Mouse (Mus musculus) midbrain, embryonic 11.5 days (tissue): ENCODE results near the gene Thsd4. TPM values are rescaled to one million over a fixed set of nuclear protein-coding genes. Genes with fewer than 3 reads are reported as not detected.

Experiments
- ATAC-seq: fragments of 200-750 bp; cut with Nextera tagmentation; 2 replicates; pipeline ENCODE4 v1.8.0; 2017; ENCODE audit warnings: moderate TSS enrichment, moderate library complexity; ENCODE audit not compliant: low FRiP score
- DNase-seq: peaks from one replicate; pipeline ENCODE4 v3.0.0; 2015; ENCODE audit warnings: low spot score; ENCODE audit errors: missing footprints
- H3K27ac ChIP-seq: fragments of 300-500 bp; sonication (generic); 2 replicates; pipeline ENCODE4 v1.5.1; 2014; ENCODE audit warnings: low read depth, low read length
- H3K27me3 ChIP-seq: fragments of 300-500 bp; sonication (generic); 2 replicates; pipeline ENCODE4 v1.6.1; 2014; ENCODE audit warnings: mild to moderate bottlenecking, low read length, moderate library complexity, mixed read lengths; ENCODE audit not compliant: control insufficient read depth, insufficient read depth
- H3K36me3 ChIP-seq: fragments of 300-500 bp; sonication (generic); 2 replicates; pipeline ENCODE4 v1.6.1; 2014; ENCODE audit warnings: mild to moderate bottlenecking, low read length, moderate library complexity, mixed read lengths; ENCODE audit not compliant: control insufficient read depth, insufficient read depth
- H3K4me1 ChIP-seq: fragments of 300-500 bp; sonication (generic); 2 replicates; pipeline ENCODE4 v1.6.1; 2014; ENCODE audit warnings: low read length; ENCODE audit not compliant: control insufficient read depth, insufficient read depth
- H3K4me2 ChIP-seq: fragments of 300-500 bp; sonication (generic); 2 replicates; pipeline ENCODE4 v1.6.1; 2014; ENCODE audit warnings: mild to moderate bottlenecking, moderate library complexity
- H3K4me3 ChIP-seq: fragments of 300-500 bp; sonication (generic); 2 replicates; pipeline ENCODE4 v1.5.1; 2014; ENCODE audit warnings: low read depth, low read length
- H3K9ac ChIP-seq: fragments of 300-500 bp; sonication (generic); 2 replicates; pipeline ENCODE4 v1.6.1; 2014; ENCODE audit warnings: low read length
- H3K9me3 ChIP-seq: fragments of 300-500 bp; sonication (generic); 2 replicates; pipeline ENCODE4 v1.6.1; 2016; ENCODE audit warnings: low read length; ENCODE audit not compliant: control insufficient read depth
- WGBS: fragments of 180-500 bp; shearing (Covaris S2); extraction: QIAGEN DNeasy Blood & Tissue Kit; methylation state at CpG from one replicate; pipeline ENCODE4 v1.1.7; 2014; 5-methylcytosine and 5-hydroxymethylcytosine counted together
- polyA plus RNA-seq: library from polyadenylated mRNA; unstranded; fragments of >200 nt; fragmentation: Nextera tagmentation; extraction: Ambion mirVana; gene quantifications from 2 replicates; pipeline ENCODE4 v1.2.1, GENCODE M21; 2014

Gene Thsd4
- polyA plus RNA-seq, 1 experiment from 2014 or later, result 6.4 TPM

DNA sequence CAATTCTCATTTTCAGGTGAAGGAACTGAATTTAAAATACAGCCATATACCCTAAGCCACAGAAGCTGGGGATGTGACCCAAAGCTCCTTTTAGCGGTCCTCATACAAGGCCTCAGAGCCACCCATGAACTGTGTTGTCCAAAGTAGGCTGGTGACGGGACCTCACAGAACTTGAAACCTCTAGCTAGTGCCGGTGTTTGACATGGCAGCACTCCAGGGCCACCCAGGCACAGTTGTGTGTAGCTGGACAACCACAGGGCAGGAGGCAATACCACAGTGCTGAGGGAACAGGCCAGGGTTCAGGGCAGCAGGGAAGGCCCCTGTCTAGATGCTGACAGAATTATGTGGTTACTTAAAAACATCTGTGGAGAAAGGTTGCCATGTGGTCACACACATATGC, 499.5 kb downstream of the Thsd4 start:
- Histone ChIP-seq H3K36me3 (no peaks in the 10 kb centered on the region), H3K4me3 (no peak overlapping the region), H3K4me2 (no peak overlapping the region), H3K27me3 (no peaks in the 10 kb centered on the region), H3K9me3 (no peaks in the 10 kb centered on the region), H3K4me1 (peaks cover 14% of the 10 kb centered on the region), H3K27ac (no peak overlapping the region), H3K9ac (no peak overlapping the region)
- DNase-seq (no peak), ATAC-seq (no peak)
- WGBS, result 71% methylated on average over 3 of the region's 3 CpGs

DNA sequence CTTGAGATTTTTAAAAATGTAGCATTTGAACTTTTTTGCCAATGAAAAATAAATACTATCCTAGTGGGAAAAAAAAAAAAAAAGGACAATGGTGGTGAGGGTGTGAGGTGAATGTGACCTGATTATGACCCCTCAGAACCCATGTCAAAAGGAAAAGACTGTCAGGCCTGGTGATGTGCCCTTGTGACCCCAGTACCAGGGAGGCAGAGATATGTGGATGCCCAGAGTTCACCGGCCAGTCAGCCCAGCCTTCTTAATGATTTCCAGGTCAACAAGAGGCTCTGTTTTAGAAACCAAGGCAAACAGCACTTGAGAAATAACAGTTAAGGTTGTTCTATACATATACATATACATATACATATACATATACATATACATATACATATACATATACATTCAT, 501.4 kb downstream of the Thsd4 start:
- Histone ChIP-seq H3K4me1 (peaks cover 18% of the 10 kb centered on the region), H3K4me3 (no peak overlapping the region), H3K4me2 (no peak overlapping the region), H3K9ac (no peak overlapping the region), H3K27me3 (no peaks in the 10 kb centered on the region), H3K36me3 (no peaks in the 10 kb centered on the region), H3K9me3 (no peaks in the 10 kb centered on the region), H3K27ac (no peak overlapping the region)
- 44% methylated on average over 1 of the region's 1 CpGs for WGBS
- DNase-seq, result no peak
- no peak for ATAC-seq

DNA sequence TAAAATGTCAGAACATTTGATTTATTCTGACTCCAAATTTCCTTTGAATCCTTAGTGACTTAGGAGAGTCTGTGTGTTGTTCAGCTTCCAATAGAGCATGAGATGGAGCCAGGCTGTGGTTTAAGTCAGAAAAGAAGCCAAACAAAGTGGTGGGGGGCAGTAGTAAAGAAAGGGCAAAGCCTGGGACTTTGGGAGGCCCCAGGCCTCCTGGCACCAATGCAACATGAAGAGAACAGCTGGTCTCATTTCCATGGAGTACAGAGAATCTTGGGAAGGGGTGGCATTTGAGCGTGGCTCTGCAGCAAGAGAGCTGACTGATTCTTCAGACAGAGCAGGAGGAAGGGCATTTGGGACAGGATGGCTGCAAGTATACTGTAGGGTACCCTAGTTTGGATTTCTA, 511.6 kb downstream of the Thsd4 start:
- Histone ChIP-seq H3K27ac (no peak overlapping the region), H3K4me1 (no peaks in the 10 kb centered on the region), H3K36me3 (no peaks in the 10 kb centered on the region), H3K9ac (no peak overlapping the region), H3K9me3 (no peaks in the 10 kb centered on the region), H3K27me3 (no peaks in the 10 kb centered on the region), H3K4me2 (no peak overlapping the region), H3K4me3 (no peak overlapping the region)
- peak; percentile 37 for DNase-seq
- ATAC-seq, result no peak
- 71% methylated on average over 1 of the region's 1 CpGs for WGBS

DNA sequence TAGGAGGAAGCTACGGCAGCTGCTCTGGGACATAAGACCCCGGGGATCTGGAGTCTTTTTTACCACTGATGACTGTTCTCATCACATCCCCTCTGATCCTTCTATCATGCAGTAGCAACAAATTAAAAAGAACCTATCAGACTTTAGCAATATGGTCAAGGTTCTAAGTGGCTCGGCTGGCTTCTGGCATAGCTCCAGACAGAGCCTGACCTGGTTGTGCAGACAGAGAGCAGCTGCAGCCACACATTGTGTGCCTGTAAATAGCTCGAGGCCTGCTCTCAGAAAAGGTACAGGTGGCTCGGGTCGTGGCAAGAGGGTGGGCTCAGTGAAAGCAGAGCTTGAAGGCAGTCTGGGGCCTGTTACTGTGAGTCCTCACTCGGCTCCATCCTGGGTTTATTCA, 512.9 kb downstream of the Thsd4 start:
- DNase-seq (no peak), ATAC-seq (no peak)
- 80% methylated on average over 7 of the region's 7 CpGs for WGBS
- Histone ChIP-seq H3K27ac (no peak overlapping the region), H3K27me3 (no peaks in the 10 kb centered on the region), H3K9ac (no peak overlapping the region), H3K9me3 (no peaks in the 10 kb centered on the region), H3K4me1 (no peaks in the 10 kb centered on the region), H3K4me3 (no peak overlapping the region), H3K36me3 (no peaks in the 10 kb centered on the region), H3K4me2 (no peak overlapping the region)

DNA sequence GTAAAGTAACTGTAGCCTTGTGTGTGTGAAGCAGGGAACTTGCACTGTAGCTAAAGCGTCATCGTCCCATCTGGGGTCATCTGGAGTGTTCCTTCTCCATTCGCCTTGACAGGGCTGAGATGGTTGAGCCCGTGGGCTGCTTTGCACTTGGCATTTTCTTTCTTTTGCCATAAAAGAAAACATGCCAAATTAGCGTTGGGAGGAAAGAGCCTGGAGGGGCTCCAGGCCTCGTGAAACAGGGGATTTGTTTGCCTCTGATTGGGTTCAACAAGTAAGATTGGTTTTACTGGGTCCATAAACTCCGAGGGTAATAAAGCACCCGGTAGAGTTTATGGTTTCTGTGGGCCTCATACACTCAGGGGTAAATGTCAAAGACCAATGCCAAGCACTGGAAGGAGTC, 519.5 kb downstream of the Thsd4 start:
- H3K4me2 ChIP-seq, result no peak overlapping the region
- no peaks in the 10 kb centered on the region for H3K9me3 ChIP-seq
- 92% methylated on average over 8 of the region's 8 CpGs for WGBS
- DNase-seq, result peak; percentile 59
- H3K4me3 ChIP-seq, result no peak overlapping the region
- no peaks in the 10 kb centered on the region for H3K27me3 ChIP-seq
- H3K27ac ChIP-seq, result no peak overlapping the region
- no peaks in the 10 kb centered on the region for H3K36me3 ChIP-seq
- no peak for ATAC-seq
- no peak overlapping the region for H3K9ac ChIP-seq
- no peaks in the 10 kb centered on the region for H3K4me1 ChIP-seq

DNA sequence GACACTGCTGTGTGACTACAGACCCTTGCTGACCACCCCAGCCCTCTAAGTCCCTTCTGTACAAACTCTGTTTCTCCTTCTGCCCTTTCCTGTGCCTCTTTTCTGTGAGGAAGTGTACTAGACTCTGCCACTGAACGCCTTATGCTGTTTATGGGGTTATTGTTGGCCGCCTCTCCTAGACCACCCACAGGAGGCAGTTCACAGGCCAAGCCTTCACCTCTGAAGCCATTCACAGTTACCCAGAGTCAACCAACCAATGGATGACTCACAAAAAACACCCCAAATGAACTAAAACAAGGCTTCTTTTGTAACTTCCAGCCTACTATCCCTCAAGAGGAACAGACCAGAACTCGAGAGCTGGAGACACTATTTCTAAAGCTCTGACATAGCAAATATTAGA, 520.4 kb downstream of the Thsd4 start:
- no peak overlapping the region for H3K9ac ChIP-seq
- no peak overlapping the region for H3K4me3 ChIP-seq
- no peaks in the 10 kb centered on the region for H3K27me3 ChIP-seq
- no peaks in the 10 kb centered on the region for H3K4me1 ChIP-seq
- no peaks in the 10 kb centered on the region for H3K36me3 ChIP-seq
- DNase-seq (no peak), ATAC-seq (no peak)
- no peaks in the 10 kb centered on the region for H3K9me3 ChIP-seq
- 88% methylated on average over 3 of the region's 3 CpGs for WGBS
- no peak overlapping the region for H3K4me2 ChIP-seq
- H3K27ac ChIP-seq, result no peak overlapping the region

DNA sequence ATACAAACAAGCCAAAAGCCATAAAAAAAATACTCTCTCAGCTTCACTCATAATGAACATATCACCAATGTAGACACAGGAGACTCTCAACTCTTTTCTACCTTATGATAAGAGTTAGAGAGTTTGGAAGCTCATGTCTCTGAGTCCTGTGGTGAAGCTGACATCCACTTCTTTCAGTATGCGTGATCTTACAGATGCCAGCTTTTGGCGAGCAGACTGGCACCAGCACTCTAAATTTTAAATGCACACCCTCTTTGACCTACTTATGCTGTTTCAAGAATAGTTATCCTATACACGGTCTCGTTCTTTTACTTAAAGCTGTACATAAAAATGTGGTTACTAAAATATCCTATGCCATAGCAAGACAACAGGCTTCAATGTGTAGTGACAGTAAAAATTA, 524.1 kb downstream of the Thsd4 start:
- H3K27ac ChIP-seq, result no peak overlapping the region
- DNase-seq (no peak), ATAC-seq (no peak)
- no peaks in the 10 kb centered on the region for H3K27me3 ChIP-seq
- no peak overlapping the region for H3K4me2 ChIP-seq
- H3K36me3 ChIP-seq, result no peaks in the 10 kb centered on the region
- H3K9me3 ChIP-seq, result no peaks in the 10 kb centered on the region
- H3K4me3 ChIP-seq, result no peak overlapping the region
- no peak overlapping the region for H3K9ac ChIP-seq
- no peaks in the 10 kb centered on the region for H3K4me1 ChIP-seq
- WGBS, result 93% methylated on average over 4 of the region's 4 CpGs

DNA sequence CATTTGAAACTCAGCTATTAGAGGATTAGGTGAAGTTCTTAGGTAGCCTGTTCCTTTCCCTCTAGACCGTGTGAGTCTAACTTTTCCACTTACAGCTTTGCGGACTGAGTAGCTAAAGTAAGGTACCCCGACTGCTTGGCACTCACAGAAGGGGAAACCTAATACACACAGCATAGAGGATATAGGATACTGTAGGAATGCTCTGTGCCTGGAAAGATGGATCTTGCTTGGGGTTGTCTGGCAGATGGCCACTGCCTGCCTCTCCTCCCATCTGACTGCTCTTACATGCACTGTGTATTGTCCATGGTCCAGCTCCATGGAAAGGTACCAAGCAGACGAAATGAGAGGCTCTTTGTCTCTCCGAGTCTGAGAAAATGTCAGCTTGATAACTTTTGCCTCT, 530.4 kb downstream of the Thsd4 start:
- Histone ChIP-seq H3K4me1 (no peaks in the 10 kb centered on the region), H3K27me3 (no peaks in the 10 kb centered on the region), H3K36me3 (no peaks in the 10 kb centered on the region), H3K9me3 (no peaks in the 10 kb centered on the region), H3K4me3 (no peak overlapping the region), H3K27ac (no peak overlapping the region), H3K4me2 (no peak overlapping the region), H3K9ac (no peak overlapping the region)
- DNase-seq (no peak), ATAC-seq (no peak)
- 83% methylated on average over 5 of the region's 5 CpGs for WGBS

DNA sequence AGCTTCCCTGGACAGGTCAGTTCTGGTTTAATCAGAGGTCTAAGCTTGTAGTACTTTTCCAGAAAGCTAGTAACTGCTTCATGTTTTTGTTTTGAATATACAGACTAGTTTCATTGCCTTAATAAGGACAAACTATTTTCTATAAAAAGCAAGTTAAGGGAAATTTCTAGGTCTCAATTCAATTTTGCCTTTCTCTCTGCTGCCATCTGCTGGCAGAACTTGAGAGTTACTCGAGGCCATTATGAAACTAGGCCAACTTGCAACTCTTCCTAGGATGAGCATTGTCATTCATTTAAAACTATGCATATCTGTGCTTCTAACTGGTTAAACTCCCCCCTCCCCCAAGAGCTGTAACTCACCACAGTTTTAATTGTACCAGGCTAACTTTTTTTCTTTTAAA, 532.0 kb downstream of the Thsd4 start:
- DNase-seq (peak; percentile 94), ATAC-seq (no peak)
- Histone ChIP-seq H3K9ac (no peak overlapping the region), H3K27me3 (no peaks in the 10 kb centered on the region), H3K4me3 (no peak overlapping the region), H3K9me3 (no peaks in the 10 kb centered on the region), H3K36me3 (no peaks in the 10 kb centered on the region), H3K4me1 (no peaks in the 10 kb centered on the region), H3K4me2 (no peak overlapping the region), H3K27ac (no peak overlapping the region)
- 0% methylated on average over 1 of the region's 1 CpGs for WGBS
